Mouse (Mus musculus) C2C12 (cell line): ENCODE results near the gene Adarb2. TPM values are rescaled to one million over a fixed set of nuclear protein-coding genes. Genes with fewer than 3 reads are reported as not detected.
"Not testable (repeated sequence)": the region's sequence is repeated elsewhere in the genome, so short reads cannot be mapped to it uniquely, and the experiment has no call there.

Experiments used
- H3K27me3 ChIP-seq: one replicate; pipeline ENCODE4 v1.6.1; 2011; ENCODE audit not compliant: control insufficient read depth, insufficient read depth, insufficient read length
- H3K36me3 ChIP-seq: one replicate; pipeline ENCODE4 v1.6.1; 2011; ENCODE audit not compliant: control insufficient read depth, insufficient read depth
- H3K4me3 ChIP-seq: one replicate; pipeline ENCODE4 v1.5.1; 2011; ENCODE audit warnings: mild to moderate bottlenecking, control low read depth; ENCODE audit not compliant: poor library complexity, insufficient read depth, severe bottlenecking
- H3K79me2 ChIP-seq: one replicate; pipeline ENCODE4 v1.6.1; 2011; ENCODE audit not compliant: control insufficient read depth, insufficient read depth
- H3K79me3 ChIP-seq: one replicate; pipeline ENCODE4 v1.6.1; 2011; ENCODE audit warnings: low read depth, control low read depth
- H3ac ChIP-seq: one replicate; pipeline ENCODE3; 2011; ENCODE audit warnings: low read depth; ENCODE audit not compliant: control insufficient read depth, insufficient read length
- CEBPB ChIP-seq: IDR thresholded peaks from one replicate; pipeline ENCODE4 v1.6.1; 2011; ENCODE audit warnings: low read depth, mild to moderate bottlenecking, control low read depth, moderate library complexity
- CTCF ChIP-seq: IDR thresholded peaks from one replicate; pipeline ENCODE4 v1.5.1; 2011; ENCODE audit not compliant: control insufficient read depth, insufficient read depth, insufficient read length
- FOSL1 ChIP-seq: IDR thresholded peaks from one replicate; pipeline ENCODE4 v1.8.0; 2011; ENCODE audit warnings: mild to moderate bottlenecking, low read length; ENCODE audit not compliant: poor library complexity, insufficient read depth, severe bottlenecking
- MAX ChIP-seq: IDR thresholded peaks from one replicate; pipeline ENCODE4 v1.6.1; 2011; ENCODE audit warnings: mild to moderate bottlenecking, control low read depth
- MYOD1 ChIP-seq: IDR thresholded peaks from one replicate; pipeline ENCODE4 v1.6.1; 2011; ENCODE audit warnings: low read depth; ENCODE audit not compliant: control insufficient read depth, insufficient read length
- MYOG ChIP-seq: IDR thresholded peaks from one replicate; pipeline ENCODE4 v1.6.1; 2011; ENCODE audit not compliant: control insufficient read depth, insufficient read length; ENCODE audit errors: extremely low read depth
- USF1 ChIP-seq: IDR thresholded peaks from one replicate; pipeline ENCODE4 v1.6.1; 2011; ENCODE audit warnings: low read depth, mild to moderate bottlenecking, control low read depth, moderate library complexity
- polyA plus RNA-seq: library from polyadenylated mRNA; unstranded; fragments of >200 nt; fragmentation: generic; extraction: Trizol; gene quantifications from one replicate; pipeline ENCODE4 v1.2.1, GENCODE M21; 2012; ENCODE audit warnings: missing spikeins

Adarb2 gene
- polyA plus RNA-seq, 1 experiment = 0.01 TPM

- no peaks in the 10 kb centered on the region for H3K79me3 ChIP-seq
- no peaks in the 10 kb centered on the region for H3K36me3 ChIP-seq
- no peaks in the 10 kb centered on the region for H3K79me2 ChIP-seq
- no peaks in the 10 kb centered on the region for H3K27me3 ChIP-seq
- no peak overlapping the region for H3ac ChIP-seq
- TF ChIP-seq USF1 (no peak), CTCF (no peak), CEBPB (no peak), MYOG (no peak), MYOD1 (no peak), FOSL1 (no peak), MAX (no peak)
- no peak overlapping the region for H3K4me3 ChIP-seq
Measured at GRCm38 (mm10) chr13:8590460-8590859, 387.8 kb downstream of the Adarb2 start.

- Histone ChIP-seq H3K4me3 (no peak overlapping the region), H3K79me2 (no peaks in the 10 kb centered on the region), H3K79me3 (no peaks in the 10 kb centered on the region), H3K36me3 (no peaks in the 10 kb centered on the region), H3ac (no peak overlapping the region), H3K27me3 (no peaks in the 10 kb centered on the region)
- no peak for TF ChIP-seq FOSL1
- no peak for TF ChIP-seq MYOD1
- no peak for TF ChIP-seq MYOG
- no peak for TF ChIP-seq USF1
Measured at GRCm38 (mm10) chr13:8596977-8597646, 394.4 kb downstream of the Adarb2 start.

- no peaks in the 10 kb centered on the region for H3K36me3 ChIP-seq
- TF ChIP-seq CEBPB (no peak), USF1 (no peak), MAX (no peak), MYOG (no peak), CTCF (no peak), MYOD1 (no peak), FOSL1 (no peak)
- no peaks in the 10 kb centered on the region for H3K27me3 ChIP-seq
- no peak overlapping the region for H3ac ChIP-seq
- no peak overlapping the region for H3K4me3 ChIP-seq
- H3K79me3 ChIP-seq = no peaks in the 10 kb centered on the region
- H3K79me2 ChIP-seq = no peaks in the 10 kb centered on the region
Measured at GRCm38 (mm10) chr13:8597647-8598017, 395.0 kb downstream of the Adarb2 start.

GRCm38 (mm10) chr13:8605645-8606044, 403.0 kb downstream of the Adarb2 start:
- no peaks in the 10 kb centered on the region for H3K27me3 ChIP-seq
- H3K36me3 ChIP-seq = no peaks in the 10 kb centered on the region
- H3K4me3 ChIP-seq = no peak overlapping the region
- no peaks in the 10 kb centered on the region for H3K79me3 ChIP-seq
- no peak overlapping the region for H3ac ChIP-seq
- TF ChIP-seq CEBPB (no peak), USF1 (no peak), MYOG (no peak), MYOD1 (no peak), FOSL1 (no peak), MAX (no peak), CTCF (no peak)
- no peaks in the 10 kb centered on the region for H3K79me2 ChIP-seq

GRCm38 (mm10) chr13:8608040-8608439, 405.4 kb downstream of the Adarb2 start:
- Histone ChIP-seq H3K79me2 (no peaks in the 10 kb centered on the region), H3K4me3 (no peak overlapping the region), H3ac (no peak overlapping the region), H3K36me3 (no peaks in the 10 kb centered on the region), H3K79me3 (no peaks in the 10 kb centered on the region), H3K27me3 (no peaks in the 10 kb centered on the region)
- TF ChIP-seq MYOG (no peak), CTCF (no peak), USF1 (no peak), MYOD1 (no peak)

GRCm38 (mm10) chr13:8608918-8609317, 406.3 kb downstream of the Adarb2 start:
- not testable (repeated sequence) for H3K27me3 ChIP-seq, H3K79me3 ChIP-seq, H3K79me2 ChIP-seq, H3K4me3 ChIP-seq, H3ac ChIP-seq, H3K36me3 ChIP-seq
